Comparison of ENCODE assay signal across 8 mouse cellular contexts in the genomic region with DNA sequence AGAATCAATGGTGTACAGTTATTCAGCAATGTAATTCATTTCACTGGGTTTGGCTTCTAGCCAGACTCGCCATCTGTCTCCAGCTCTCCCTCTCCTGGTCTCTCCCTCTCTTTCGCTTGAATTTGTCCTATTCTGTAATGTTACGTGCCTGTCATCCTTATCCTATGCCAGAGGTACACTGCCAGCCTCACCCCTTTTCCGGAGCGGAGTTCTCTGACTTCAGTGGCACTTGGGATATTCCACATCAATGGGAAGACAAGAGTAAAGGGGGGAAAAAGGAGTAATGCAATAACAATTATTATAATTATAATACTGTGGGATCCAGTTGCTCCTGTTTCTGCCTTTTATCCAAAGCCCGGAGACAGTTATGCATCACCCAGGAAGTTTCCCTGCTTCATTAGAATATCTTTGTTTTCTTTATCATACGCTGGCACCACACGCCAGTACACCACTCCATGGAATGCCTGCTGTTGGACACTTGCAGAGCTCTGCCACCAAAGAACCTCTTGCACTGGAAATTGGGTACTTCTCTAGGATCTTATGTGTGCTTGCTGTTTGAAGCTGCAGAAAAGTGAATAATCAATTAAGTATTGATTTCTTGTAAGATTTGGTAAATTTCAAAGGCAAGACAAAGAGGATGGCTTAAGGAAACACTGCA.
A peak's percentile ranks its signal among the peaks of the same experiment; 100 is the strongest.
DNase-seq lines count a peak whose midpoint lies in the region; ATAC-seq lines count a peak whose summit lies in the region.
"Had no signal": no experiment of that assay in that cellular context is flagged by ENCODE, and none has a peak within 500 bp of the region (broad histone marks: within the 10 kb centered on the region; RNA-seq: fewer than 3 reads in every experiment).

No protein-coding gene starts in this region.

- 27% methylated on average over 8 of the region's 8 CpGs for WGBS in midbrain, embryonic 16.5 days

- peak overlapping the region; percentile 80 for H3K27ac ChIP-seq in midbrain, embryonic 16.5 days (ENCODE audit: low read length)
- H3K27ac ChIP-seq: stomach, embryonic 15.5 days had no signal

- DNase-seq in cerebellum, adult 11-12 months = peak; percentile 7
- peak; percentile 53 to 58 for DNase-seq in cerebellum, postnatal 36 days
- peak; percentile 63 for DNase-seq in layer of hippocampus, adult 11-12 months (ENCODE audit: low spot score)
- no peak for DNase-seq in thymus, postnatal 36 days
- DNase-seq in adrenal gland, postnatal 14 days = no peak
- no peak for DNase-seq in natural killer cell, adult 2 months (ENCODE audit: low spot score in 2 of 2)

- no peaks in the 10 kb centered on the region for H3K9me3 ChIP-seq in midbrain, embryonic 16.5 days (replicated peaks; ENCODE audit: control insufficient read depth, low read length, poor library complexity, severe bottlenecking)
- H3K9me3 ChIP-seq: stomach, embryonic 15.5 days had no signal

- no peaks in the 10 kb centered on the region for H3K36me3 ChIP-seq in midbrain, embryonic 16.5 days (ENCODE audit: control insufficient read depth, insufficient read depth, low read length)
- H3K36me3 ChIP-seq: stomach, embryonic 15.5 days had no signal

- H3K4me3 ChIP-seq in midbrain, embryonic 16.5 days (ENCODE audit: low read depth, low read length) = peak overlapping the region; percentile 34
- H3K4me3 ChIP-seq: stomach, embryonic 15.5 days had no signal

- ATAC-seq in midbrain, embryonic 16.5 days = peak; percentile 81

- H3K9ac ChIP-seq in midbrain, embryonic 16.5 days (ENCODE audit: low read depth, low read length) = peak overlapping the region; percentile 25
- H3K9ac ChIP-seq: stomach, embryonic 15.5 days had no signal

- no peaks in the 10 kb centered on the region for H3K27me3 ChIP-seq in midbrain, embryonic 16.5 days (ENCODE audit: control insufficient read depth, insufficient read depth, low read depth, low read length)
- H3K27me3 ChIP-seq: stomach, embryonic 15.5 days had no signal

- H3K4me2 ChIP-seq in midbrain, embryonic 16.5 days (ENCODE audit: low read length) = peak overlapping the region; percentile 59
- H3K4me2 ChIP-seq: stomach, embryonic 15.5 days had no signal

- peaks cover 11% of the 10 kb centered on the region for H3K4me1 ChIP-seq in midbrain, embryonic 16.5 days (ENCODE audit: control insufficient read depth, insufficient read depth, low read length)
- H3K4me1 ChIP-seq: stomach, embryonic 15.5 days had no signal

Comparison
In these comparisons a context has a peak if more than half of its experiments do, and no peak if none do; other contexts are left out.
1. DNase-seq: peak in cerebellum, adult 11-12 months (single experiment), cerebellum, postnatal 36 days (2 of 2) and layer of hippocampus, adult 11-12 months (single experiment); none in thymus, postnatal 36 days (0 of 2), adrenal gland, postnatal 14 days (single experiment) and natural killer cell, adult 2 months (0 of 2).